Mouse (Mus musculus) liver, adult (tissue): ENCODE data around the gene Slc38a2.

Experiments used
- GATA4 ChIP-seq: IDR thresholded peaks from 2 replicates; pipeline ENCODE4 v1.6.1; 2014; ENCODE audit warnings: mild to moderate bottlenecking, low read length; ENCODE audit not compliant: insufficient replicate concordance

Gene Slc38a2

DNA sequence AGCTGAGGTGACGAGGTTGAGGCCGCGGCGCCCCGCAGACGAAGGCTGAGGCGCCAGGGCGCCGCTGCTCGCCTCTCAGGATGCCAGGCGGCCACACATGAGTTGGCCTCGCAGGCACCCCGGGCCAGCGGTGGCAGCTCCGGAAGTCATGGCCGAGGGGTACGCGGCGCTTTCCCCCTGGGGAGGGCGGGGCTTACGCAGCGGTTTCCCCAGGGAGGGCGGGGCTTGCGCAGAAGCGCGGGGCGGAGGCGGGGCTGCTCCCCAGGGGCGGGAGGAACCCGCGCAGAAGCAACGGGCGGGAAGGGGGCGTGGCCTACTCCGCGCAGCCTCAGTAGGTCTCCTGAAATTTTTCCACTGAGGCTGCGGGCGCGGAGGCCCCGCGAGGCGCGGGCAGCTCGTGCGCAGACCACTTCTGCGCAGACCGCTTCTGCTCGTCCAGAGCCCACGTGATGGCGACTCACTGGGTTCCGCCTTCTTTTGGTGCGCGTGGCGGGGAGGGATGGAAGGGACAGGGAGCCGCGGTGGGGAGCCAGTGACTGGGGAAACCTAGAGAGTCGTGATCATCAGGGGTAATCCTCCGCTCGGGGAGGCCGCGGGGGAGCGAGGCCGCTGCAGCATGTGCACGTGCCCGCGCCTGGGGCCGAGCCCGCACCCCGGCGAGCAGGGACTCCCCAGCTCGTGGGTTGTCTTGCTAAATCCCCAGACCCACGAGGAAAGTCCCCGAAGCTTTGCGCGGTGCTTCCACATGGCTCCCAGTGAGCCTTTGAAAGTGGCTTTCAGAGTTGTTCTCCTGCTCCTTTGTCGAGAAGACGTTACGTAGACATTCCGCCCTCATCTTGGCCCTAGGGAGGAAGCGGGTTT is 10.2 kb upstream of the Slc38a2 start:
- TF ChIP-seq GATA4, result no peak

DNA sequence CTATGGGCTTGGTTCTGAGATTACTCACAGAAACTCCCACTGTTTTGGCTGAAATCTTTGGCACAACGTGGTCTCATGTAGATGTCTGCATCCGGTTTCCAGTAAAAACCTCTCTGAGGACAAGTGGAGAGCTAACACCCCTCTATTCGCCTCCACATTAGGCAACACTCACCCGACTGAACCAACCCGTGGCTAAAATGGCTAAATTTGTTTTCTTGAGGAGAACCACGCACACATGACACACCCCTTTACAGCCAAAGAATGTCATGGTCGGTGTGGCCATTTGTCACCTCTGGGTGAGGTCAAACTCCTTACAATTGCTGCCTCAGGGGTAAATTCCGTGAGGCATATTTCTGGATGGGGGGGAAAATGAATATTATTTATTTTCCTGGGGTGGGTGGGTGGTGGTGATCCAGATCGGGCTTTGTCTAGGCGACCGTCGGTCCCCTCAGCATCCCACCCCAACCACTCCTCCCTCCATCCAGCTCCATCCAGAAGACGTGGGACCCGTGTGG is 9.5 kb upstream of the Slc38a2 start:
- TF ChIP-seq GATA4, result no peak

DNA sequence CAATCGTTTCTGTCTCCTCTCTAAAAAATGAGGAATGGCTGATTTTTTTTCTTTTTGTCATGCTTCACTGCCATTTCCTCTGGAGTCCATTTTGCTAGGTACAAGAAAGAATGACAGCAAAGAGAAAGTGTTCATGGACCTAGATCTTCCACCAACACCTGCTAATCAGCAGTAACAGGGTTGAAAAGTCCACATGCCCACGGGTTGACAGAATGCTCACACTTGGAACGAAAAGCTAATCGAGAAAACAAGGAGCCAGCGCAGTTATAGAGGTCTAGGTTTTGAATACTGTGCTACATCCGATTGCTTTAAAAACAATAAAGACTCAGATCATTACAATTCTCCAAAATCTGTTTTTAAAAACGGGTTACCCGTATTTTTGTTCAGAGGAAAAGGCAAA is 8.9 kb upstream of the Slc38a2 start:
- TF ChIP-seq GATA4, result no peak

DNA sequence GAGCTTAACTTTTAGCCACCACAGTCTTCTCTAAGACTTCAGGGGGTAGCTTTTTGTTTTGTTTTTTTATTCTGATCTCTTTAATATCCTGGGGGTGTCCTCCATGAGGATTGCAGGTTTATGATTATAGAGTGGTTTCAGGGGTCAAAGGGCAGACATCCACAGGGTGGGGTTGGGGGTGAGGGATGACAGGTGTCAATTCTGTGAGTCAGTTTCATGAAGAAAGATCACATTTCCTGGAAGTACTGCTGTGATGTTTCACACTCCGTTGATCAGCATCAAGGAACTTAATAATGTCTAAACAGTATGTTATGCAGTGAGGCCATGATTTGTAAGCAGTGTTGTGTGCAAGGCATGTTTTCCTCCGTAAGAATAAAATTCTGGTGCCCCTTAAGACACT is 8.4 kb upstream of the Slc38a2 start:
- TF ChIP-seq GATA4, result no peak

DNA sequence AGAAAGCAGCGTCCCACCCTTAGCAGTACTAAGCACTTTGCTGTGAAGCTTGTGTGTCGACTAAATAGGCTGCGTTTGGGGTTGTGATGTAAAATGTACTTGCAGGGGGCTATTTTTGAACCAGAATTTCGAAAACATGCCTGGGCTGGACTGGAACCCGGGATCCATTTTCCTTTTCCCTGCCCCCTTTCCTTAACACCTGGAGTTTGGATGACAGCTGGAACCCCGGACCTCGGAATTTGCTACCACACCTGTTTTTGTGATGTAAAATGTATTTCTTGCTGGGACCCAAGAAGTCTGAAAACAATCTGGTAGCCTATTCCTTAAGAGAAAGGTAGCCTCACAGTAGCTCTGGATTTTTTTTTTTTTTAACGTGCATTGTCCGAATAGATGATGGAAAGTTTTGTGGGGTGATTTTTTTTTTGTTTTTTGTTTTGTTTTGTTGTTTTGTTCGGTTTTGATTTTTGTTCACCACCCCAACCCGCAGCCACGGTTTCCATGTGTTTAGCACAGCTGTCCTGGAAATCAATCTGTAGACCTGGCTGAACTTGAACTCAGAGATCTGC is 3.0 kb upstream of the Slc38a2 start:
- no peak for TF ChIP-seq GATA4

DNA sequence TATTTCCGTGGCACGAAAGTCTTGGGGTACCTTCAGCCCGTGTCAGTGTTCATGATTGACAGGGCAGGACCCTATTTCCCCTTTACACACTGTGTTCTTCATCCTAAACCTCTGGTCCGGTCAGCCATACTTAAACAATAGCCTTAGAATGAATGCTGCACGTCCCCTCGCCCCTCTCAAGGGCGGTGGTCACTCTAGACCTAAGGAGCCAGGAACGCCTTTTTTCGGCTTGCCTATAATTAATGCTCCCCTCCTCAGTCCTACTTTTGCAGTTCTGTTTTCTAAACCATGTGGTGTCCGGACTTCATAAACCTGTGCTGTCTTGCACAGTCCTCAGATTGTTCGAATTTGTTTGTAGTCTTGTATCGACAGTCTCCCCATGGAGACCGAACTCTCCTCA is 1.2 kb upstream of the Slc38a2 start:
- TF ChIP-seq GATA4, result no peak

DNA sequence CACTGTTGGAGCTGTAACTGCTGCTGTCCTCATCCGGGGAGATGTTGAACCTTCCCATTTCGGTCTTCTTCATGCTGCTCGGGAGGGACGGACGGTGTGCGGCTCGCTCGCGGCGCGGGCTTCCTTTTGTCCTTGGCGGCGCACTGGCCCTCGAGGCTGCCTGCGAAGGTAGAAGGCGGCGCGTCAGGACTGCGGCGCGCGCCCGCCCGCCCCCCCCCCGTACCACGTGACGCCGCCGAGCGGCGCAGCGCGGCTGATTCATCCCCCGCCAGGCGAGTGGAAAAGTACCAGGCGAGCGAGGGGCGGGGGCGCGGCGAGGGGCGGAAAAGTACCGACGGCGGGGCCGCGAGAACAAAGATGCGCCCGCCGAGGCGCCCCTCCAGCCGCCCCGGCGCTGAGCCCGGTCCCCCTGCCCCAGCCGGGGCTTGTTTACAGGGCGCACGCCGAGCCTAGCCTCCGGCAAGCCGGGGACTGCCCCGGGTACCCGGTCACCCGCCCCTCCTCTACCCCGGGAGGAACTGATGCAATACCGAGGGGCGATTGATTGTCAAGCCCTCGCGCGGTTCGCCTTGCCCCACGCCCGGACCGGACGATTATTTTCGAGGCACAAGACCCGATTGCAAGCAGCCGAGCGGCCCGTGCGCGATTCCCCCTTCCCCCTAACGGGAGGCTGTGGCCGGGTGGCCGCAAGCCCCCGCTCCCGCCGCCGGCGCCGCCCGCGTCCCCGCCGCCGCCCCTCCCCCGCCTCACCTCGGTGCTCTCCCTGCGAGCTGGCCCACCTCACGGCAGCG is 677 bp downstream of the Slc38a2 start:
- TF ChIP-seq GATA4, result no peak

DNA sequence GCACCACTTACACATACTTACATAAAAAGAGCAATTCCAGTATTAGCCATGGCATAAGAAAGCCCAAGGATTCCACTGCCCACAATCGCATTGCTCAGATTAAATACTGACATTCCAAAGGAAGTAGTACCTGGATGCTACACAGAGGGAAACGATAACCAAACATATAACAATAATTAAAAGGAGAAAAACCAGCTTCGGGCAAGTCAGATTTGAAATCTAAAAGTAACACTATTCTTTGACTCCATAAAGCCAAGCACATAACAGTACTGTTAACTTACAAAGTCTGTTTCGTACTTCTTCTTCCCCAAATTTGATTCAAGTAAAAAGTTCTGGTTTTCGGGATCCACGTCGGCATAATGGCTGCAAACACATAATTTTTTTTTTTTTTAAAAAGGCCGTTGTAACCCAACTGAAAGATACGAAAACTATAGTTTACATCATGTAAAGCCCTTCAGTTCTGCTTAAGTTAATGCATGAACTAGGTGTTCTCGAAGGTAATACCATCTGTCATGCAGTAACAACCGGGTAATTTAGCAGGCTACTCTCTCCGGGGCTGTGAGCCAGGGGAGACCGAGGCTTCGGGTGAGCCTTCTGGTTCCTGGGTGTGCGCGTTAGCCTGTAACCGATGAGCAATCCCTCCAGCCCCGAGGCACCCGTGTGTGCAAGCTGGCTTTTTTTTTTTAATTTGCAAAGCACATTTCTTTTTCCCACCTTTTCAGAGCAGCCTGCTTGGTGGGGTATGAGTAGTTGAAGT is 1.5 kb downstream of the Slc38a2 start:
- TF ChIP-seq GATA4, result no peak

DNA sequence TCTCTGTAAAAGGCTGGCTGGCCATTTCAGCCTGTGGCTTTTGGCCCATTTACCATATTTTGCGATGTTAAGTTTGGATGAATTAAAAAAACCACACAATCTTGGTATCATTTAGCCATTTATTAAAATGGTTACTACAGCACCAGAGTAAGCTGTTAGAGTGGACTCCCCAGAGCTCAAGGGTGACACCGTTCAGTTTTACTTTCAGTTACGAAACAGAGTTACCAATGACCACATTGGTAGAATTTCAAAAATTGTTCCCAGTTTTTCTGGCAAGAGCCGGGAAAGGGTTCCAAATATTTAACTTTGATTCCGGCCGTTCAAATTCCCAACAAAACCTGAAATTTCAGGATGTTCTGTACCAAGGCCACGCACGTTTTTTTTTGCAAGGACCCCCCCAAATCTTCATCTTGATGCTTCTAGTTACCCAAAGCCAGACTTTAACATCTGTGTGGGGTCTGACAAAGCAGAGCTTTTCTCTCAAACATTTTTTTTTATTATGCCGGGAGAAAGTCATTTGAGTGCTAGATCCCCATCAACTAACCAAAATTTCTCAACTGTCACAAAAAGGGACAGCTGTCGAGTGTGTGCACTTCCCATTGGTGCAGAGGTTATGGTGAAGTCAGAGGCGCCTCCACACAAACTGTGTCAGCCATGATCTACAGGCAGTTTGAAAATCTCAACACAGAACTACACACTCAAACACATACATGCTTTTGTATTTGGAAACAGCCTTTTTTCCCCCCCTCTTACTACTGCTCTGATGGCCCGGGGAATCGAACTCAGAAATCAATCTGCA is 2.8 kb downstream of the Slc38a2 start:
- TF ChIP-seq GATA4, result no peak

DNA sequence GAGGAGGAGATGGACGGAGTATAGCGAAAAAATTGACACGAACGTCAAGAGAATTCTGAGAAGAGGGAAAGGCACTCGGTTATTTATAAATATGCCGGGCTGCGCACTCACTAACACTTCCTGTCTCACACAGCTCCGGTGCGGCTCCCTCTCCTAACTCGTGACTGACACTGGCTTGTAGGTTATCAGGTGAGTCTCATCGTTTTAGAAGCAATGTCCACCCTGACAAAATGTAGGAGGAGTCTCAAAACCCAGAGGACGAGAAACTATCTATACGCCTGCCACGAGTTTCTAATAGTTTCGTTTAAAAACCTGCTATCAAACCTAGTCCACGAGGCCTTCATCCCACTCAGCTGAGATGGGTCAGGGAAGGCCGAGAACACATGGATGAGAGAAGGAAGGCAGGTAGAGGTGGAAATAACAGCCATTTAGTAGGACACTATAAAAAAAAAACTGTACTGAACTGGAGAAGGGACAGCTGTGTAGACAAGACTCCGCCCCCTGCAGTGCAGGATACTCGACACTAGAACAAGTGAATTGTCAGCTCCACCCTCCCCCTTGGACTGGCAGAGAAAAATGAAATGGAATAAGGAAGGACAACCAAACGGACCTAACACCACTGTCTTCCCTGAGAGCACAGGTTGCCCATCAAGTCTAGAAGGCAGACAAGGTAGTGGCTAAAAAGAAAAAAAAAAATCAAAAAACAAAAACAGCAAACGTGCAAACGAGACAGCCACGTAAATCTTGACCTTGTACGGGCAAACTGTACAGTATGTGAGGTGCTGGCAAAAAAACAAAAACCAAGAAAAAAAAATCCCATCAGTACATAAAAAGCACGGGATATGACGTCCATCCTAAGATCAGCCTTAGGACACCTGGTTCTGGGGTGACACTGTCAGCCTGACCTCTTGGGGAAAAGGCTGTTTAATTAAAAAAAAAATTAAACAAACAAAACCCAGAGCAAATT is 3.8 kb downstream of the Slc38a2 start:
- TF ChIP-seq GATA4, result no peak

DNA sequence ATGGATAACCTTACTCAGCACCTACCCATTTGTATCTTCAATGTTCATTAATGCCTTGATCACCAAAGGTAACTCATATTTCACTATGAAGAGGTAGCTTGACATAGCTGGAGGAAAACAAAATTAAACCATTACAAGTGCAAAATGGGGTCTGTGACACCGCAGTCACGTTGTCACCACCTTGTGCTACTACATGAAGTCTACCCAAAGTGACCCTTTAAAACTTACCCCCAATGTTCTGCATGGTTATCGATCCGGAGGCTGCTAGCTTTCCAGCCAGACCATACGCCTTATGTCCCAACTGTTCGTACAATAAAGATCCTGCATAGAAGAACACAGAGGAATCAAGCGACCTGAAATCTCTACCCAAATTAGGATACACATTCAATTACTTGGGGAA is 4.5 kb downstream of the Slc38a2 start:
- TF ChIP-seq GATA4, result no peak

DNA sequence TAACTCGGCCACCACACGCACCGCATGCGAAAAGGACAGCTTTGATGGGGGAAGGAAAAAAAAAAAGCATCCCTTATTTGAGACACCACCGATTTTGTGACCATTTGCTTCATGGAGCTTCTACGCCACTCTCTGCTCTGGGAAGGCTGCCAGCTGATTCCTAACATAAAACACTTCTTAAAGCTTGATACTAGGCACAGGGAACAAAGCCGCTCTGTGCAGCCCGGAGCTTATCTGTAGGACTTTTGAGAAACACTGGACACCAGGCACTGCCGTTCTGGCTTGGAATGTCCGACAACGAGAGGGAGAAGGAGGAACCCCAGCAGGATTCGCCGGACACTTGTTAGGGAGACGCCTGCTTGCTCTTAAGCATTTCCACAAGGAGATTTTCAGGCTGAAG is 5.8 kb downstream of the Slc38a2 start:
- TF ChIP-seq GATA4, result no peak

DNA sequence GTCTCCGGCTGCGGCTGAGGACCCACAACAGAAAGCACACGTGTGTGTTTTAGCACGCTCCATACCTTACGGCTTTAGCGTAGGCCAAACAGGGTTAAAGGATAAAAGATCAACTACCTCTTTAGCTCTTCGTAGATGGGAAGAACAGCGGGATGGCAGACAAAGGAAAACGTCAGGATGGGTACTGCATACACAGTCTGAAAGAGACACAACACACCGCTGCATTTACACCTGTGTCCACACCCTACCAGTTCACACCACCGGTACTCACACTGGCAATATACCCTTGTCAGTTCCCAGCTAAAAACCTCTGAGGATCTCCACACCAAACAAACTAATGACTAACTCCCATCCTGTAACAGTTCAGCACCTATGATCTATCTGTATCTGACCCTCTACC is 7.1 kb downstream of the Slc38a2 start:
- no peak for TF ChIP-seq GATA4

DNA sequence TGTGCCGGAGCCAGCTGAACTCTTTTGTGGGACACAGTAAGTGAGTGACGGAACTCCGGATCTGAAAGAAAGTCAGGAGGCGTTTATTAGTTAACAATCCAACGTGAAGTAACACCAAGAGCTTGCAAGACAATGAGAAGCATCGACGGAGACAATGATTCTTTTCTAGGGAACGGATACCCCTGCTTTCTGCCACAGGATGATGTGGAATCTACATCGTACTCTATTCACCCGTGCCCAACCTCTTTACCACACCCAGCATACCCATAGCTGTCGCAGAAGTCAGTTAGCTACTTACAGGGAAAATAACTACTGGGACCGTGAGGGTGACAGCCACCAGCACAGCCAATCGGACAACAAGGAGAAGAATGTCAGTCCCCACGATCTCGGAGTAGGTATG is 8.1 kb downstream of the Slc38a2 start:
- no peak for TF ChIP-seq GATA4

DNA sequence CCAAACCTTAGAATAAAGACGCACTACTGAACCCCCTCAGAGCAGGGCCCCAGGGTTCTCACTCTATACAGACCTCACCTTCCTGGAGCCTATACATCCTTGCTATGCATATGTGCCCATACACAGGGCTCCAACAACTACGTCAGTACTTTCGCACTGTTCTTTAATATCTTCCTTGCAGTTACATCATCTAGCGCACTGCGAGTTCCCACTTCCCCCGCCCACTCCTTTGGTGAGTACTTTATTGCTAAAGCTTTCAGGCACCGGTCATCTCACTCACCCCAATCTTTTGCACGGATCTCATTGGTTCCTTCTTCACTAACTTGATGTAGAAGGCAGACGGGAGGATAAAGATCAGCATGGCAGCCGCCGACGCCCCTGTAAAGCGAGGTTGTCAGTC is 8.7 kb downstream of the Slc38a2 start:
- TF ChIP-seq GATA4, result no peak
